ENCODE assay signal across 22 mouse cellular contexts in genomic region chr17:45264434-45264833, GRCm38 (mm10).
DNase-seq lines count a peak whose midpoint lies in the region; ATAC-seq and TF ChIP-seq lines count a peak whose summit lies in the region.
"Had no signal": no experiment of that assay in that cellular context is flagged by ENCODE, and none has a peak within 500 bp of the region (broad histone marks: within the 10 kb centered on the region; RNA-seq: fewer than 3 reads in every experiment).

No protein-coding gene starts in this region.

- no peak for ATAC-seq in lung, postnatal 0 days
- ATAC-seq: activated CD4-positive, CD25-positive, alpha-beta regulatory T cell, adult 4 months; forebrain, embryonic 13.5 days; forebrain, embryonic 16.5 days had no signal

- DNase-seq in kidney, postnatal 4 days = peak; percentile 51 to 62
- DNase-seq in kidney, adult 8-10 months = no peak
- DNase-seq in lung, postnatal 0 days (ENCODE audit: low spot score) = peak; percentile 29
- DNase-seq in lung, postnatal 14 days = no peak
- peak; percentile 46 for DNase-seq in retina, postnatal 1 day
- DNase-seq in layer of hippocampus, adult 11-12 months (ENCODE audit: low spot score) = no peak
- DNase-seq: adrenal gland, adult 8-10 months; adrenal gland, postnatal 25 days; B cell, adult 2 months; cerebellum, adult 18-20 months; cerebellum, adult 9-10 months; cerebellum, postnatal 14 days; gastrocnemius, postnatal 10 days; gastrocnemius, postnatal 36 days had no signal

- no peaks in the 10 kb centered on the region for H3K27me3 ChIP-seq in lung, postnatal 0 days (replicated peaks; ENCODE audit: insufficient read depth, low read length)
- H3K27me3 ChIP-seq: forebrain, embryonic 13.5 days; hindbrain, embryonic 12.5 days; hindbrain, embryonic 15.5 days had no signal

- no peak overlapping the region for H3K4me3 ChIP-seq in lung, postnatal 0 days (ENCODE audit: low read depth, low read length)
- H3K4me3 ChIP-seq: forebrain, embryonic 10.5 days; forebrain, embryonic 13.5 days; hindbrain, embryonic 12.5 days; hindbrain, embryonic 15.5 days had no signal

- H3K4me1 ChIP-seq in lung, postnatal 0 days (ENCODE audit: insufficient read depth, low read depth, low read length) = no peaks in the 10 kb centered on the region
- H3K4me1 ChIP-seq: forebrain, embryonic 13.5 days; hindbrain, embryonic 15.5 days had no signal

- no peaks in the 10 kb centered on the region for H3K36me3 ChIP-seq in lung, postnatal 0 days (ENCODE audit: insufficient read depth, low read length)
- H3K36me3 ChIP-seq: forebrain, embryonic 10.5 days; G1E; hindbrain, embryonic 12.5 days; hindbrain, embryonic 15.5 days had no signal

- H3K9ac ChIP-seq in lung, postnatal 0 days (replicated peaks; ENCODE audit: low read depth) = no peak overlapping the region
- H3K9ac ChIP-seq: forebrain, embryonic 13.5 days; hindbrain, embryonic 12.5 days; hindbrain, embryonic 15.5 days had no signal

- H3K27ac ChIP-seq in lung, postnatal 0 days (ENCODE audit: low read length) = no peak overlapping the region
- H3K27ac ChIP-seq: forebrain, embryonic 10.5 days; forebrain, embryonic 13.5 days; hindbrain, embryonic 12.5 days; hindbrain, embryonic 15.5 days had no signal

- WGBS in lung, postnatal 0 days = 38% methylated on average over 6 of the region's 6 CpGs

- no peak overlapping the region for H3K4me2 ChIP-seq in lung, postnatal 0 days (replicated peaks; ENCODE audit: low read depth, low read length)
- H3K4me2 ChIP-seq: forebrain, embryonic 13.5 days; heart, embryonic 11.5 days; hindbrain, embryonic 12.5 days; hindbrain, embryonic 15.5 days had no signal

- H3K9me3 ChIP-seq in lung, postnatal 0 days (ENCODE audit: low read length) = no peaks in the 10 kb centered on the region
- H3K9me3 ChIP-seq: forebrain, embryonic 10.5 days; forebrain, embryonic 13.5 days; hindbrain, embryonic 12.5 days; hindbrain, embryonic 15.5 days had no signal

- no peak for TF ChIP-seq CTCF in lung, postnatal 0 days (IDR thresholded peaks at IDR 0.05)

- TF ChIP-seq EP300 in lung, postnatal 0 days (IDR thresholded peaks at IDR 0.05) = no peak

Comparison
In these comparisons a context has a peak if more than half of its experiments do, and no peak if none do; other contexts are left out.
1. DNase-seq: peak in kidney, postnatal 4 days (2 of 2), lung, postnatal 0 days (single experiment) and retina, postnatal 1 day (single experiment); none in kidney, adult 8-10 months (0 of 2), lung, postnatal 14 days (single experiment) and layer of hippocampus, adult 11-12 months (single experiment).